Mouse (Mus musculus): ENCODE measurements around the gene Gm17364. TPM values are rescaled to one million over a fixed set of nuclear protein-coding genes. Genes with fewer than 3 reads are reported as not detected.

Gene Gm17364
- polyA plus RNA-seq, 1 experiment from 2014 or later: not detected

GRCm38 (mm10) chr13:41249538-41250317 is 24.0 kb downstream of the Gm17364 start, which contains the start of gene Smim13:
Gene Smim13, plus strand, starts transcription at chr13:41249844.
- Histone ChIP-seq H3K4me3 (peak within 1 kb of the TSS; percentile 74), H3K9me3 (no peaks in the 10 kb centered on the region), H3K27me3 (ENCODE audit: insufficient read depth, poor library complexity, severe bottlenecking) (no peaks in the 10 kb centered on the region), H3K27ac (peak within 1 kb of the TSS; percentile 92), H3K36me3 (no peaks in the 10 kb centered on the region), H3K4me1 (replicated peaks) (peaks cover 15% of the 10 kb centered on the region)
- WGBS: under 1% methylated on average over 77 of the region's 78 CpGs
- DNase-seq (ENCODE audit: low spot score): peak; percentile 97

GRCm38 (mm10) chr13:41248751-41249520 is 24.8 kb downstream of the Gm17364 start:
- H3K4me3 ChIP-seq: peak overlapping the region; percentile 74
- no peaks in the 10 kb centered on the region for H3K27me3 ChIP-seq (ENCODE audit: insufficient read depth, poor library complexity, severe bottlenecking)
- peaks cover 15% of the 10 kb centered on the region for H3K4me1 ChIP-seq (replicated peaks)
- WGBS: 48% methylated on average over 12 of the region's 12 CpGs
- H3K9me3 ChIP-seq: no peaks in the 10 kb centered on the region
- no peaks in the 10 kb centered on the region for H3K36me3 ChIP-seq
- no peak for DNase-seq (ENCODE audit: low spot score)
- peak overlapping the region; percentile 92 for H3K27ac ChIP-seq

DNA sequence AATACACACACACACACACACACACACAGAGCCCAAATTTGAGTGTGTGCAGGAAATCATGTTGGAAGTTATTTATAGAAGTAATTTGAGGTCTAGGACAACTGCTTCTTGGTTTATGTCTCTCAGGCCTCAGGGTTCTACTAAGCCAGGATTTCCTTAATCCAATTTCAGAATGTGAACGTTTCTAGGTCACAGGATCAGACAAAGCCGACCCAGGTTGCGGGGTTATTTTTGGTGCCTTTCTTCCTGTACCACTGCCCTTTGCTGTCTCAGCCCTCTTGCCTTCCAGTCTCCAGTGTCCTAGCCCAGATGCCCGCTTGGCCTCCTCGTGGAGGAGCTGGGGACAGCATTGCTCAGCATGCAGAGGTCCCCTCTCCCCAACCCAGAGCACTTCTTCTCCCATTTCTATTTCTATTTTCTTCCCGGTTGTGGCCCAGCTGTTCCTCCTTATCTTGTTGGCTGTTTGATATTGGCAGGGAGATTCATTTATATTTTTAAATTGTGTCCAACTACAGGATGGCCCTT is 29.4 kb downstream of the Gm17364 start:
- Histone ChIP-seq H3K27me3 (ENCODE audit: insufficient read depth, poor library complexity, severe bottlenecking) (no peaks in the 10 kb centered on the region; the same call in 1 of the 2 replicates), H3K36me3 (no peaks in the 10 kb centered on the region), H3K9me3 (no peaks in the 10 kb centered on the region), H3K27ac (no peak overlapping the region), H3K4me1 (replicated peaks) (peaks cover 5% of the 10 kb centered on the region), H3K4me3 (no peak overlapping the region)
- WGBS: 67% methylated on average over 6 of the region's 6 CpGs
- no peak for DNase-seq (ENCODE audit: low spot score)

DNA sequence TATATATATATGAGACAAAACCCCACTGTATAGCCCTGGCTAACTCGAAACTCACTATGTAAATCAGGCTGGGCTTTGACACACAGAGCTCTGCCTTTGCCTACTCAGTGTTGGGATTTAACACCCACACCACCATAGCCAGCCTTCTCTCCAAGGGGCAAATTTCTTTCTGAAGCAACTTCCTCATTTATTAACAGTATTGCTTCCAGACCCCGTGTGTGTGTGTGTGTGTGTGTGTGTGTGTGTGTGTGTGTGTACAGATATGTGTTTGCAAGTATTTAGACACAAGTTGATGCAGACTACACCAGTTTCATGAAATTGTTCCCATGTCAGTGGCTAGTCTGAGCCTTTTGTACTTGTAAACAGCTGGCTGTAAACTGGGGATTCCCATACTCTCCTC is 32.2 kb downstream of the Gm17364 start:
- Histone ChIP-seq H3K4me1 (replicated peaks) (no peaks in the 10 kb centered on the region), H3K27me3 (ENCODE audit: insufficient read depth, poor library complexity, severe bottlenecking) (no peaks in the 10 kb centered on the region; the same call in 1 of the 2 replicates), H3K9me3 (no peaks in the 10 kb centered on the region), H3K36me3 (no peaks in the 10 kb centered on the region), H3K4me3 (no peak overlapping the region), H3K27ac (no peak overlapping the region)
- 75% methylated on average over 2 of the region's 2 CpGs for WGBS
- DNase-seq (ENCODE audit: low spot score): no peak

- H3K9me3 ChIP-seq: no peaks in the 10 kb centered on the region
- H3K36me3 ChIP-seq: no peaks in the 10 kb centered on the region
- H3K27me3 ChIP-seq (ENCODE audit: insufficient read depth, poor library complexity, severe bottlenecking): no peaks in the 10 kb centered on the region; the same call in 1 of the 2 replicates
- no peak for DNase-seq (ENCODE audit: low spot score)
- 19% methylated on average over 5 of the region's 5 CpGs for WGBS
- H3K4me1 ChIP-seq (replicated peaks): no peaks in the 10 kb centered on the region
- H3K4me3 ChIP-seq: no peak overlapping the region
- H3K27ac ChIP-seq: no peak overlapping the region
Observed at GRCm38 (mm10) chr13:41238805-41239130, 35.0 kb downstream of the Gm17364 start.

GRCm38 (mm10) chr13:41238035-41238804 is 35.6 kb downstream of the Gm17364 start:
- Histone ChIP-seq H3K9me3 (no peaks in the 10 kb centered on the region), H3K4me3 (no peak overlapping the region), H3K27ac (0 out of 2 replicates have a peak overlapping the region, but pooled peaks have one; percentile 29), H3K27me3 (ENCODE audit: insufficient read depth, poor library complexity, severe bottlenecking) (no peaks in the 10 kb centered on the region; the same call in 1 of the 2 replicates), H3K36me3 (no peaks in the 10 kb centered on the region), H3K4me1 (replicated peaks) (no peaks in the 10 kb centered on the region)
- DNase-seq (ENCODE audit: low spot score): no peak
- WGBS: 76% methylated on average over 10 of the region's 10 CpGs

DNA sequence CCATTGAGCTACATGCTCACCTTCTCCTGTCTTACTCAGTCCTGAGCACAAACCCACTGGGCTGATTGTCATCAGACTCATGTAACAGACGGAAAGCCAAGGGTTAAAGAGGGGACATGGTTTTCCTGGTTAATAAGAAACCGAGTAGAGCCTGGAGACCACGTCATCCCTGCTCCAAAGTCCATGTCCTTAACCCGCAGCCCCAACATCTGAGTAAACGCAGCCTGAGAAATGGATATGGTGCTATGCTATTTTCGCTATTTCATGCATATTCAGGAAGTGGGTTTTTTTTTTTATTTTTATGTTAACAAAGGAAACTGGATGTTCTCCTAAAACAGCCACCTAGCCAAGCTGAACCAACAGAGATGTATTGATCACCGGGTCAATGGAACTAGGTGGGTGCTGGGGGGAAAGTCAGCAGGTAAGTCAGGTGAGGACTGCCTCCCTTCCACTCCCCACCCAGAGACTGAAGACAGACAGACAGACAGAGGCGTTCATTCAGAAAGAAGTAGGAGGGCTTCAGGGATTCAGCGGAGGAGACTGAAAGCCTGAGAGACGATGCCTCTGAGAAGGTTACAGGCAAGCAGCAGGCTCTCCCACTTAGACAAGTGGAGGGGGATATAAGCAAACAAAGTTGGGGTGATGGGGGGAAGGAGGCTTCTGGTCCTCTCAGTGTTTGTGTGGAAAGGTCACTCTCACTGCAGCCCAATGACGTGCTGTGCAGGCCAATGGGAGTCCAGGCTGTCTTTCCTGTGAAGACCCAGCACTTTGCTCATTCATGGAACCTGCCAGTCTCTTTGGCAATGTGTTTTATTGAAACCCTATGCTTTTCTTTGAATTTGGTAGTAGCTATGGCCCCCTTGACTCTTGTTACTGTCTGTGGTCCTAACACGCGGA is 37.7 kb downstream of the Gm17364 start:
- 78% methylated on average over 13 of the region's 13 CpGs for WGBS
- H3K4me3 ChIP-seq: no peak overlapping the region
- H3K36me3 ChIP-seq: no peaks in the 10 kb centered on the region
- H3K27ac ChIP-seq: no peak overlapping the region
- DNase-seq (ENCODE audit: low spot score): no peak
- H3K27me3 ChIP-seq (ENCODE audit: insufficient read depth, poor library complexity, severe bottlenecking): no peaks in the 10 kb centered on the region; the same call in 1 of the 2 replicates
- no peaks in the 10 kb centered on the region for H3K4me1 ChIP-seq (replicated peaks)
- no peaks in the 10 kb centered on the region for H3K9me3 ChIP-seq

DNA sequence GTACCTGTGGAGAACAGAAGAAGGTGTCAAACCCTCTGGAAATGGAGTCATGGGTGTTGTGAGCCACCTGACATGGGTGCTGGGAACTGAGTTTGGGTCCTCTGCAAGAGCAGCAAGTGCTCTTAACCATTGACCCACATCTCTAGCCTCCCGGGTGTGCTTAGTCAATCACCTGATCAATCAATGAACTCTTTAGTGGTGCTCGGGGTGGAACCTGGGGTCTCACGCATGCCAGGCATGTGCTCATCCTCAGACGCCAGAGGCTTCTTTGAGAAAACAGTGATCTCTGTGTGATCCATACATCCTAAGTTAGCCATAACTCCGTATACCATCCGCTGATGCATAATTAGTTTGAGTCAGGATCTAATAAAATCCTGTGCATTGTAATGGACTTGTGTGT is 38.6 kb downstream of the Gm17364 start:
- H3K27me3 ChIP-seq (ENCODE audit: insufficient read depth, poor library complexity, severe bottlenecking): no peaks in the 10 kb centered on the region; the same call in 1 of the 2 replicates
- no peaks in the 10 kb centered on the region for H3K9me3 ChIP-seq
- no peak overlapping the region for H3K27ac ChIP-seq
- 91% methylated on average over 6 of the region's 6 CpGs for WGBS
- no peak for DNase-seq (ENCODE audit: low spot score)
- no peak overlapping the region for H3K4me3 ChIP-seq
- no peaks in the 10 kb centered on the region for H3K36me3 ChIP-seq
- no peaks in the 10 kb centered on the region for H3K4me1 ChIP-seq (replicated peaks)

DNA sequence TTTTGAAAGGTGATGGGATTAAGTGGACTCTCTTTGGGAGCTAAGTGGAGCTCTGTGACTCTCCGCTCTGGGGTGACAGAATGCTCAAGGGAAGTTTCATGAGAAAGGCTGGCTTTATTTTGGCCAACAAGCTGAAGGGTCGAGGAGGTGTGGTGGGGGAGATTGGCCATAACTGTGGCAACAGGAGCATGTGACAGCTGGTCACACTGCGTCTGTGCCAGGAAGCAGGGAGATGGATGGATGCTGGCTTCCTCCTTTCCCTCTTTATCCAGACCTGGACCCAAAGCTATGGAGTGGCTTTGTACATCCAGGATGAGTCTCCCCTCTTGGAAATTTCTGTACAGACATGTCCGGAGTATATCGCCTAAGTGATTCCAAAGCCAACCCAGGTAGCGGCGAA is 40.5 kb downstream of the Gm17364 start:
- Histone ChIP-seq H3K4me1 (replicated peaks) (no peaks in the 10 kb centered on the region), H3K27me3 (ENCODE audit: insufficient read depth, poor library complexity, severe bottlenecking) (no peaks in the 10 kb centered on the region), H3K4me3 (no peak overlapping the region), H3K36me3 (no peaks in the 10 kb centered on the region), H3K9me3 (no peaks in the 10 kb centered on the region), H3K27ac (no peak overlapping the region)
- DNase-seq (ENCODE audit: low spot score): no peak
- WGBS: 89% methylated on average over 7 of the region's 7 CpGs

- no peaks in the 10 kb centered on the region for H3K27me3 ChIP-seq (ENCODE audit: insufficient read depth, poor library complexity, severe bottlenecking)
Observed at GRCm38 (mm10) chr13:41232209-41232608, 41.6 kb downstream of the Gm17364 start.

GRCm38 (mm10) chr13:41231389-41231983 is 42.3 kb downstream of the Gm17364 start:
- no peaks in the 10 kb centered on the region for H3K9me3 ChIP-seq
- H3K36me3 ChIP-seq: no peaks in the 10 kb centered on the region
- no peaks in the 10 kb centered on the region for H3K27me3 ChIP-seq (ENCODE audit: insufficient read depth, poor library complexity, severe bottlenecking)
- H3K4me1 ChIP-seq (replicated peaks): no peaks in the 10 kb centered on the region
- 87% methylated on average over 12 of the region's 12 CpGs for WGBS
- H3K4me3 ChIP-seq: no peak overlapping the region
- DNase-seq (ENCODE audit: low spot score): no peak
- H3K27ac ChIP-seq: no peak overlapping the region

More at GRCm38 (mm10) chr13:41232209-41232608, 41.6 kb downstream of the Gm17364 start:
- H3K4me3 ChIP-seq: no peak overlapping the region
- no peaks in the 10 kb centered on the region for H3K36me3 ChIP-seq
- DNase-seq (ENCODE audit: low spot score): no peak
- H3K27ac ChIP-seq: no peak overlapping the region
- WGBS: 95% methylated on average over 15 of the region's 15 CpGs
- no peaks in the 10 kb centered on the region for H3K4me1 ChIP-seq (replicated peaks)
- H3K9me3 ChIP-seq: no peaks in the 10 kb centered on the region

Measured in hindbrain, embryonic 10.5 days (tissue).